Comparison of ENCODE assay signal across 29 mouse cellular contexts in genomic region chr13:67469274-67469673, GRCm38 (mm10). TPM values are rescaled to one million over a fixed set of nuclear protein-coding genes. Genes with fewer than 3 reads are reported as not detected.
DNase-seq lines count a peak whose midpoint lies in the region; ATAC-seq and TF ChIP-seq lines count a peak whose summit lies in the region.
"Had no signal": no experiment of that assay in that cellular context is flagged by ENCODE, and none has a peak within 500 bp of the region (broad histone marks: within the 10 kb centered on the region; RNA-seq: fewer than 3 reads in every experiment).

No protein-coding gene starts in this region.

- H3K4me3 ChIP-seq in liver, embryonic 13.5 days (replicated peaks): no peak overlapping the region
- no peak overlapping the region for H3K4me3 ChIP-seq in liver, postnatal 0 days (ENCODE audit: low read depth, low read length)
- no peak overlapping the region for H3K4me3 ChIP-seq in G1E (ENCODE audit: low read depth, low read length)
- H3K4me3 ChIP-seq: embryonic facial prominence, embryonic 13.5 days; embryonic facial prominence, embryonic 15.5 days; erythroblast, embryonic 14.5 days; forebrain, embryonic 10.5 days; forebrain, embryonic 13.5 days; forebrain, embryonic 15.5 days had no signal

- no peaks in the 10 kb centered on the region for H3K27me3 ChIP-seq in liver, embryonic 13.5 days
- H3K27me3 ChIP-seq in liver, postnatal 0 days (ENCODE audit: insufficient read depth, low read length): no peaks in the 10 kb centered on the region
- H3K27me3 ChIP-seq in G1E (ENCODE audit: insufficient read depth, low read length): no peaks in the 10 kb centered on the region
- H3K27me3 ChIP-seq: CH12.LX; embryonic facial prominence, embryonic 13.5 days; embryonic facial prominence, embryonic 15.5 days; forebrain, embryonic 13.5 days; forebrain, embryonic 15.5 days had no signal

- no peak overlapping the region for H3K4me2 ChIP-seq in liver, embryonic 13.5 days
- H3K4me2 ChIP-seq in liver, postnatal 0 days (ENCODE audit: low read depth, low read length): no peak overlapping the region
- H3K4me2 ChIP-seq: embryonic facial prominence, embryonic 13.5 days; embryonic facial prominence, embryonic 15.5 days; forebrain, embryonic 13.5 days; forebrain, embryonic 15.5 days had no signal

- WGBS in liver, embryonic 13.5 days (ENCODE audit: insufficient replicate concordance): 60% methylated on average over 3 of the region's 3 CpGs
- 78% methylated on average over 3 of the region's 3 CpGs for WGBS in liver, postnatal 0 days (ENCODE audit: insufficient replicate concordance)

- no peak for TF ChIP-seq EP300 in liver, postnatal 0 days (IDR thresholded peaks at IDR 0.05; ENCODE audit: low read depth)

- H3K9me3 ChIP-seq in liver, embryonic 13.5 days (replicated peaks): 0 out of 2 replicates have a peak, but pooled peaks cover 5% of the 10 kb centered on the region
- no peaks in the 10 kb centered on the region for H3K9me3 ChIP-seq in liver, postnatal 0 days (ENCODE audit: low read length)
- H3K9me3 ChIP-seq in G1E (replicated peaks): peaks cover 7% of the 10 kb centered on the region
- H3K9me3 ChIP-seq: forebrain, embryonic 10.5 days; forebrain, embryonic 13.5 days; forebrain, embryonic 15.5 days had no signal

- H3K9ac ChIP-seq in liver, embryonic 13.5 days: no peak overlapping the region
- no peak overlapping the region for H3K9ac ChIP-seq in liver, postnatal 0 days (replicated peaks)
- H3K9ac ChIP-seq: embryonic facial prominence, embryonic 13.5 days; embryonic facial prominence, embryonic 15.5 days; forebrain, embryonic 13.5 days; forebrain, embryonic 15.5 days; forebrain, postnatal 0 days had no signal

- peaks cover 28% of the 10 kb centered on the region for H3K36me3 ChIP-seq in liver, embryonic 13.5 days
- H3K36me3 ChIP-seq in liver, postnatal 0 days (replicated peaks; ENCODE audit: insufficient read depth, low read length): peaks cover 11% of the 10 kb centered on the region
- H3K36me3 ChIP-seq in G1E (replicated peaks): peaks cover 20% of the 10 kb centered on the region

- H3K4me1 ChIP-seq in liver, embryonic 13.5 days (replicated peaks): no peaks in the 10 kb centered on the region
- H3K4me1 ChIP-seq in liver, postnatal 0 days (ENCODE audit: insufficient read depth): peaks cover 2% of the 10 kb centered on the region; the same call in 1 of the 2 replicates
- H3K4me1 ChIP-seq in G1E (ENCODE audit: insufficient read depth, low read depth, low read length): peaks cover 14% of the 10 kb centered on the region
- H3K4me1 ChIP-seq: embryonic facial prominence, embryonic 13.5 days; embryonic facial prominence, embryonic 15.5 days; forebrain, embryonic 10.5 days; forebrain, embryonic 13.5 days; forebrain, embryonic 15.5 days had no signal

- no peak overlapping the region for H3K27ac ChIP-seq in liver, embryonic 13.5 days
- no peak overlapping the region for H3K27ac ChIP-seq in liver, postnatal 0 days (ENCODE audit: low read depth)
- H3K27ac ChIP-seq: embryonic facial prominence, embryonic 13.5 days; embryonic facial prominence, embryonic 15.5 days; forebrain, embryonic 10.5 days; forebrain, embryonic 13.5 days; forebrain, embryonic 15.5 days had no signal

- ATAC-seq in liver, embryonic 13.5 days (ENCODE audit: low read depth): peak; percentile 26; the same call in 1 of the 2 replicates
- no peak for ATAC-seq in liver, postnatal 0 days
- ATAC-seq in G1E (ENCODE audit: extremely low read depth, insufficient number of reproducible peaks, low FRiP score, poor library complexity, severe bottlenecking): 0 out of 2 replicates have a peak, but pooled peaks have one; percentile 35
- ATAC-seq: CD4-positive, CD25-positive, alpha-beta regulatory T cell, adult 4 months; forebrain, embryonic 13.5 days; forebrain, embryonic 15.5 days; forebrain, postnatal 0 days had no signal

- DNase-seq in liver, embryonic 13.5 days: no peak
- no peak for DNase-seq in liver, postnatal 0 days
- DNase-seq in G1E (ENCODE audit: low spot score) (no peak), NIH3T3 (ENCODE audit: low read depth) (peak; percentile 11)
- peak; percentile 51 for DNase-seq in c-Kit-positive CD71-positive TER-119-positive erythroid progenitor cells, embryonic 14.5 days (ENCODE audit: low spot score)
- no peak for DNase-seq in spleen, postnatal 4 days (ENCODE audit: low spot score in 2 of 2)
- DNase-seq in retina, postnatal 1 day: no peak
- DNase-seq in cerebellum, postnatal 10 days: no peak
- DNase-seq: adrenal gland, adult 8-10 months; adrenal gland, postnatal 14 days; adrenal gland, postnatal 36 days; B cell, adult 2 months; cerebellum, adult 11 months; cerebellum, adult 18-20 months; cerebellum, adult 8-10 months; cerebellum, adult 9-11 months; cerebellum, postnatal 25 days; embryo, embryonic 11 days; forebrain, postnatal 0 days had no signal

- TF ChIP-seq CTCF in liver, postnatal 0 days (IDR thresholded peaks at IDR 0.05; ENCODE audit: low read depth): no peak
- no peak for TF ChIP-seq CTCF in G1E (IDR thresholded peaks at IDR 0.05; ENCODE audit: low read depth, low read length)

RNA-seq across cellular contexts. Expression of gene Zfp874b, which starts 14.8 kb away (rescaled TPM):
- polyA plus RNA-seq in liver, embryonic 13.5 days (2015; fragmentation: Nextera tagmentation; extraction: Ambion mirVana): 3.3 and 3.8 TPM in 2 replicates
- polyA plus RNA-seq in liver, postnatal 0 days (2015; fragmentation: Nextera tagmentation; extraction: Ambion mirVana): 2.0 and 2.1 TPM in 2 replicates
- total RNA-seq in G1E (2014; fragmentation: Nextera tagmentation) (32.2 and 37.7 TPM in 2 replicates), G1E (2017) (18.6 and 22.0 TPM in 2 replicates)
- 0.63 and 0.69 TPM in 2 replicates for polyA plus RNA-seq in G1E (2012)

RNA-seq across cellular contexts. Expression of gene Zfp874a, which starts 17.9 kb away (rescaled TPM):
- 5.2 and 6.4 TPM in 2 replicates for polyA plus RNA-seq in liver, embryonic 13.5 days (2015; fragmentation: Nextera tagmentation; extraction: Ambion mirVana)
- 4.5 and 5.0 TPM in 2 replicates for polyA plus RNA-seq in liver, postnatal 0 days (2015; fragmentation: Nextera tagmentation; extraction: Ambion mirVana)
- 35.1 and 39.2 TPM in 2 replicates for total RNA-seq in G1E (2014; fragmentation: Nextera tagmentation)
- 11.3 and 13.2 TPM in 2 replicates for total RNA-seq in G1E (2017)
- 0.45 and 0.70 TPM in 2 replicates for polyA plus RNA-seq in G1E (2012)

RNA-seq across cellular contexts. Expression of gene Zfp58, which starts 31.1 kb away (rescaled TPM):
- 3.1 and 3.3 TPM in 2 replicates for polyA plus RNA-seq in liver, embryonic 13.5 days (2015; fragmentation: Nextera tagmentation; extraction: Ambion mirVana)
- polyA plus RNA-seq in liver, postnatal 0 days (2015; fragmentation: Nextera tagmentation; extraction: Ambion mirVana): 2.1 and 2.5 TPM in 2 replicates
- total RNA-seq in G1E (2014; fragmentation: Nextera tagmentation) (18.7 and 26.3 TPM in 2 replicates), G1E (2017) (13.6 and 14.2 TPM in 2 replicates)
- polyA plus RNA-seq in G1E (2012): 0.40 and 0.80 TPM in 2 replicates
- polyA plus RNA-seq: erythroblast, embryonic 14.5 days had no signal

RNA-seq across cellular contexts. Expression of gene Zfp459, which starts 48.1 kb away (rescaled TPM):
- 0.13 and 0.18 TPM in 2 replicates for polyA plus RNA-seq in liver, embryonic 13.5 days (2015; fragmentation: Nextera tagmentation; extraction: Ambion mirVana)
- polyA plus RNA-seq in liver, postnatal 0 days (2015; fragmentation: Nextera tagmentation; extraction: Ambion mirVana): not detected in 2 replicates
- total RNA-seq in G1E (2014; fragmentation: Nextera tagmentation) (not detected in 2 replicates), G1E (2017) (0.05 and 0.06 TPM in 2 replicates)
- not detected in 2 replicates for polyA plus RNA-seq in G1E (2012)
- total RNA-seq: adrenal gland, postnatal 14 days had no signal
- polyA plus RNA-seq: erythroblast, embryonic 14.5 days had no signal

RNA-seq across cellular contexts. Expression of gene Gm26965, which starts 56.7 kb away (rescaled TPM):
- not detected in 2 replicates for polyA plus RNA-seq in liver, embryonic 13.5 days (2015; fragmentation: Nextera tagmentation; extraction: Ambion mirVana)
- polyA plus RNA-seq in liver, postnatal 0 days (2015; fragmentation: Nextera tagmentation; extraction: Ambion mirVana): not detected in 2 replicates
- total RNA-seq in G1E (2014; fragmentation: Nextera tagmentation) (3.2 and 4.3 TPM in 2 replicates), G1E (2017) (0.55 TPM in 1 of 2 replicates, not detected in the other)
- not detected in 2 replicates for polyA plus RNA-seq in G1E (2012)
- total RNA-seq: adrenal gland, postnatal 36 days; common myeloid progenitor, adult 5-6 weeks had no signal
- polyA plus RNA-seq: embryonic facial prominence, embryonic 11.5 days; embryonic facial prominence, embryonic 13.5 days; embryonic facial prominence, embryonic 15.5 days; erythroblast, embryonic 14.5 days; forebrain, embryonic 10.5 days; forebrain, embryonic 13.5 days; forebrain, embryonic 15.5 days; forebrain, postnatal 0 days had no signal

Comparison
In these comparisons a context has a peak if more than half of its experiments do, and no peak if none do; other contexts are left out.
1. DNase-seq: peak in NIH3T3 (single experiment) and c-Kit-positive CD71-positive TER-119-positive erythroid progenitor cells, embryonic 14.5 days (single experiment); none in liver, embryonic 13.5 days (single experiment), liver, postnatal 0 days (single experiment), G1E (single experiment), spleen, postnatal 4 days (0 of 2), retina, postnatal 1 day (single experiment) and cerebellum, postnatal 10 days (0 of 2).